Mouse (Mus musculus) brain, embryonic 14.5 days (tissue): ENCODE measurements around the gene Gm10413. TPM values are rescaled to one million over a fixed set of nuclear protein-coding genes. Genes with fewer than 3 reads are reported as not detected.
"Not testable (repeated sequence)": the region's sequence is repeated elsewhere in the genome, so short reads cannot be mapped to it uniquely, and the experiment has no call there.

ENCODE experiments used
- DNase-seq: peaks from one replicate; pipeline ENCODE4 v3.0.0-alpha.2; 2011; ENCODE audit warnings: low read depth
- polyA plus RNA-seq: library from polyadenylated mRNA; depleted of rRNA; stranded (reverse); fragments of >200 nt; gene quantifications from 2 replicates; pipeline ENCODE4 v1.2.3, GENCODE M21; 2012; rRNA removed

The Gm10413 gene
- not detected in 2 replicates for polyA plus RNA-seq

GRCm38 (mm10) chr14:3394793-3395192, at the start of gene Gm10413:
Gene Gm10413, plus strand, starts transcription at chr14:3395093.
- not testable (repeated sequence) for DNase-seq

GRCm38 (mm10) chr14:3412314-3412713, 17.4 kb downstream of the Gm10413 start, which contains the start of gene Gm10409:
Gene Gm10409, plus strand, starts transcription at chr14:3412614.
- not testable (repeated sequence) for DNase-seq

GRCm38 (mm10) chr14:3427803-3428202, 32.9 kb downstream of the Gm10413 start, which contains the start of gene Gm3005:
Gene Gm3005, plus strand, starts transcription at chr14:3428103.
- DNase-seq: not testable (repeated sequence)

GRCm38 (mm10) chr14:3449079-3449478, 54.2 kb downstream of the Gm10413 start, which contains the start of gene Gm10408:
Gene Gm10408, plus strand, starts transcription at chr14:3449379.
- not testable (repeated sequence) for DNase-seq

Other genes starting within 250 kb of the Gm10413 start
- gene Gm5795, start 206.8 kb upstream of the Gm10413 start, polyA plus RNA-seq: 0.44 and 0.45 TPM in 2 replicates
- gene D830030K20Rik, start 186.6 kb upstream of the Gm10413 start, polyA plus RNA-seq: 9.2 and 11.6 TPM in 2 replicates
- gene Gm2956, start 62.5 kb upstream of the Gm10413 start, polyA plus RNA-seq: 0.18 and 0.38 TPM in 2 replicates
- 6.1 and 6.5 TPM in 2 replicates for gene Gm10409, start 17.5 kb downstream of the Gm10413 start, polyA plus RNA-seq
- gene Gm3005, start 33.0 kb downstream of the Gm10413 start, polyA plus RNA-seq: 9.0 and 9.1 TPM in 2 replicates
- not detected in 2 replicates for gene Gm10408, start 54.3 kb downstream of the Gm10413 start, polyA plus RNA-seq
- gene Gm3012, start 239.4 kb downstream of the Gm10413 start, polyA plus RNA-seq: not detected in 2 replicates